Mouse (Mus musculus): ENCODE data around the gene Gm7903.
"Not testable (repeated sequence)": the region's sequence is repeated elsewhere in the genome, so short reads cannot be mapped to it uniquely, and the experiment has no call there.

Gene Gm7903

DNA sequence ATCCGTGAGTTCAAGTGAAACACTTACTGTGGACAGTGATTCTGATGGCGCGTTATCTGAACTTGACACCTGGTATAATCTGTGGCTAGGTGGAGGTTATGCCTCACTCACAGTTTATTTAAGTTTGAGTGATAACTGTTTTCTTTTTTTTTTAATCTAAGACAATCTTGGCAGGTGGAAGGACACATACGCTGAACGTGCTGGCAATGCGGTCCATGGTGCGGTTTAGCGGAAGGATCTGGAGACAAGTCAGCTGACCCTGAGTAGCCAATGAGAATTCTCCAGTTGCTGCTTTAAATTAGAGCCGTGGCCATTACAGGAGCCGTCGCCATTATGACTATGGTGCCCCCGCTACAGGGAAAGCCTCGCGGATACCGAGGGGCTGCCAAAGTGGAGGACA is at the start of gene Gm7903:
TSS of gene Gm7903 (plus strand) at position 301 of the 400 bp plus-strand sequence.
- DNase-seq (ENCODE audit: extremely low spot score), result not testable (repeated sequence)

DNA sequence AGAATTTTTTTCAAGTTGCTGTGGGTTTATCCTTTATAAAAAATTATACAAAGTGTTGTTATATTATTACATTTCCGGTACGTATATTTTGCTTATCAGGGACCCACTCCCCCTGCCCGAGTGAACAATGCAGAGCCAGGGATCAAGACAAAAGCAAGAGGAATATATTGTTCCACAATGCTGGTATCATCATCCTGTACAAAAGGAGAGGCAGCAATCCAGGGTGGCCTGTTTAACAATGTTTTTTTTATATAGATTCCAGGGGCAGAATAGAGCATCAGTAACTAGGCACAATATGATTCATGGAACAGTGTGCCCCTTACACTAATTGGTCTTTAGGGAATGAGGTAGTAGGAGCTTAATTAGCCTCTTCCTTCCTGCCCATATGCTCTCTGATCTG is 30.1 kb upstream of the Gm7903 start:
- DNase-seq (ENCODE audit: extremely low spot score), result not testable (repeated sequence)

DNA sequence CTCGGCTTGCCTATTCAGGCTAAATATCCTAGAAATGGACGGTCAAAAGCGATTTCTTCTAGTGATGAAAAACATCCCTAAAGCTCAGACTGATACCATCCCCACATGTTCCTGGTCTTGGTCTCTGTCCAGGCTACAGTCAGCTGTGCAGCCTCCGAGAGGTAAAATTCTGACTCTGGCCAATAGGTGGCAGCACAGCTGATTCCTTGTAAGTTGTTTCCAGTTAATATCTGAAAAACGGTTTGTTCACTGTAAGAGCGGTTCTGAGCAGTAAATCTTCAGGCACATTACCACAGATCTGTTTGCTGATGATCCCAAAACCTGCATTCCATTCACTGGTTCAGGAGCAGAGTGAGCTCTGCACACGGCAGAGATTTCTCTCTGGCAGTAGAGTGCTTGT is 12.4 kb upstream of the Gm7903 start:
- not testable (repeated sequence) for DNase-seq (ENCODE audit: extremely low spot score)

DNA sequence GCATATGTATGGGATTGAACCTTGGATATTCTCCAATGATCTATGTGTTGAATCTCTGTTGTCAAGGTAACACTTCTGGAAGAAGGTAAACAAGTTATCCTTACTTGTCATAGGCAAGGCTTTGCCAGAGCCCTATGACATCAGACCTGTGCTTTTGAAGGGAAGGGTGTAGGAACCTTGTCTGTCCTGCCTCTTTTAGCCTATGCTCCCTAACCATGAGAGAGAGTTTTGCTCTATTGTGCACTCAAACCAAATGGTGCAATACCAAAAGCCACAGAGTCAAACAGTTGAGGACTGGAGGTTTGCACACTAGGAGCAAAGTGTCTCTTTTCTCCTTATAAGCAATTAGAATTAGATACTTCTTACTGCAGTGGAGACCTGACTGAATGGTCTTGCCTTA is 11.8 kb upstream of the Gm7903 start:
- DNase-seq (ENCODE audit: extremely low spot score), result not testable (repeated sequence)

DNA sequence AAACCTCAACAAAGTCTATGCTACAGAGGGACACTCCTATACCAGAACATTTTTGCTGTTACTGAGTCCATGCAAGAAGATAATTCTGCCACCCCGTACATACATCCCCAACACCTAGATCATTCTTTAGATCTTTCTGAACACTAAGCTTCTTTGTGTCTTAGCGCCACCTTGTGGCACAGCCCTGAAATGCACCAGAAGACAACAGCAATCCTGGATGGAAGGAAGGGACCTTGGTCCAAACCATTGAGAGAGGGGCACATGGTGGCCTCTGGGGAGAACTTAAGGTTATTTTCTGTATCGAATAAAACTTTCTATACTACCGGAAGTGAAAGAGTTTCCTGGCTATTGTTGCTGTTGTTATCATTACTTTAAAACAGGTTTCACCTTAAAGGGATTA is 11.2 kb upstream of the Gm7903 start:
- DNase-seq (ENCODE audit: extremely low spot score), result not testable (repeated sequence)

DNA sequence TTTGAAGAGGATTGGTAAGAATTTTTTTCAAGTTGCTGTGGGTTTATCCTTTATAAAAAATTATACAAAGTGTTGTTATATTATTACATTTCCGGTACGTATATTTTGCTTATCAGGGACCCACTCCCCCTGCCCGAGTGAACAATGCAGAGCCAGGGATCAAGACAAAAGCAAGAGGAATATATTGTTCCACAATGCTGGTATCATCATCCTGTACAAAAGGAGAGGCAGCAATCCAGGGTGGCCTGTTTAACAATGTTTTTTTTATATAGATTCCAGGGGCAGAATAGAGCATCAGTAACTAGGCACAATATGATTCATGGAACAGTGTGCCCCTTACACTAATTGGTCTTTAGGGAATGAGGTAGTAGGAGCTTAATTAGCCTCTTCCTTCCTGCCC is 30.5 kb downstream of the Gm7903 start:
- not testable (repeated sequence) for DNase-seq (ENCODE audit: extremely low spot score)

DNA sequence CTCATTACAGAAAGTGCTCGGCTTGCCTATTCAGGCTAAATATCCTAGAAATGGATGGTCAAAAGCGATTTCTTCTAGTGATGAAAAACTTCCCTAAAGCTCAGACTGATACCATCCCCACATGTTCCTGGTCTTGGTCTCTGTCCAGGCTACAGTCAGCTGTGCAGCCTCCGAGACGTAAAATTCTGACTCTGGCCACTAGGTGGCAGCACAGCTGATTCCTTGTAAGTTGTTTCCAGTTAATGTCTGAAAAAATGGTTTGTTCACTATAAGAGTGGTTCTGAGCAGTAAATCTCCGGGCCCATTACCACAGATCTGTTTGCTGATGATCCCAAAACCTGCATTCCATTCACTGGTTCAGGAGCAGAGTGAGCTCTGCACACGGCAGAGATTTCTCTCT is 48.3 kb downstream of the Gm7903 start:
- not testable (repeated sequence) for DNase-seq (ENCODE audit: extremely low spot score)

DNA sequence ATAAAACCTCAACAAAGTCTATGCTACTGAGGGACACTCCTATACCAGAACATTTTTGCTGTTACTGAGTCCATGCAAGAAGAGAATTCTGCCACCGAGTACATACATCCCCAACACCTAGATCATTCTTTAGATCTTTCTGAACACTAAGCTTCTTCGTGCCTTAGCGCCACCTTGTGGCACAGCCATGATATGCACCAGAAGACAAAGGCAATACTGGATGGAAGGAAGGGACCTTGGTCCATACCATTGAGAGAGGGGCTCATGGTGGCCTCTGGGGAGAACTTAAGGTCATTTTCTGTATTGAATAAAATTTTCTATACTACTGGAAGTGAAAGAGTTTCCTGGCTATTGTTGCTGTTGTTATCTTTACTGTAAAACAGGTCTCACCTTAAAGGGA is 49.5 kb downstream of the Gm7903 start:
- not testable (repeated sequence) for DNase-seq (ENCODE audit: extremely low spot score)

All from embryo, embryonic 9.5 days (tissue).